Mouse (Mus musculus): ENCODE measurements at regions not wholly inside any gene's neighbourhood (a gene's known extent, or its start where the extent isn't known, plus 50 kb on each side); places are given as distances from the start of the nearest gene placed in this dataset.

DNA sequence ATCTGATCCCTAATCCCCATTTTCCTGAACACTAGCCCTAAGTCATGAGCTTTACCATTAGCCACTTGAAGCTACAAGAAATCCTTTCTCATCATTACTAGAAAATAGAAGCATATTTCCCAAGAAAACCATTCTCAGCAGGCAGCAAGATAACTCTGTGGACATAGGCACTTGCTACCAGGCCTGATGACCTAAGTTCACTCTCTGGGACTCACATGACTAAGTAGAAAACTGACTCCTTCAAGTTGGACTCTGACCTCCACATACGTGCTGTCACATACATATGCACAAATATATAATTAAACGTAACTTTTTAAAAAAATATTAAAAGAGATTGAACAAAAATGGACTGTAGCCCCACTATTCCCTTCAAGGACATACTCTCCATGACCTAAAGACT, 200.8 kb downstream of the Actr3 start:
- Histone ChIP-seq H3K9ac (ENCODE audit: low read depth, low read length) (no peak overlapping the region), H3K4me3 (ENCODE audit: low read depth, low read length) (no peak overlapping the region), H3K36me3 (ENCODE audit: control insufficient read depth, insufficient read depth) (no peaks in the 10 kb centered on the region), H3K4me2 (replicated peaks; ENCODE audit: low read depth) (no peak overlapping the region), H3K4me1 (replicated peaks; ENCODE audit: control insufficient read depth, insufficient read depth, low read length) (no peaks in the 10 kb centered on the region), H3K27me3 (replicated peaks; ENCODE audit: control insufficient read depth, insufficient read depth, low read length) (no peaks in the 10 kb centered on the region), H3K27ac (ENCODE audit: low read depth, low read length) (no peak overlapping the region), H3K9me3 (ENCODE audit: control insufficient read depth) (no peaks in the 10 kb centered on the region)
- WGBS: 59% methylated on average over 2 of the region's 2 CpGs
- no peak for TF ChIP-seq CTCF (IDR thresholded peaks at IDR 0.05; ENCODE audit: low read depth)
- ATAC-seq: peak; percentile 69

DNA sequence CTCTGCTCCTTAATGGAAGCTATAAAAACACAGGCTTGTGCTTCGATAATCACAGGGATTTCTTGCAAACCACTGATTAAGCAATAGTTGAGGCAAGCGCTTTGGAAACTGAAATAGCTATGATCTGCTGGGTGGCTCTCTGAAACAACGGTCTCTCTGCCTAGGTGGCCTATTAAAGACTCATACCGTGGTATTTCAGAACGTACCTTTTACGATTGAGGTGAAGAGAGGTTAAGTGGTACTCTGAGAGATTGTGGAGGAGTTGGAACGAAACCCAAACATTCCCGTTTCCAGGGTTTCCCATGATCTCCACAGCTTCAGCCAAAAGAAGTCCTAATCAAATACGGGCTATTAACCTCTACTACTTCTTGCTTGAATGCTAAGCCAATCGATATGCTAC, 212.2 kb downstream of the Actr3 start:
- no peak for TF ChIP-seq CTCF (IDR thresholded peaks at IDR 0.05; ENCODE audit: low read depth)
- ATAC-seq: no peak
- H3K36me3 ChIP-seq (ENCODE audit: control insufficient read depth, insufficient read depth): no peaks in the 10 kb centered on the region
- no peak overlapping the region for H3K27ac ChIP-seq (ENCODE audit: low read depth, low read length)
- no peak overlapping the region for H3K4me3 ChIP-seq (ENCODE audit: low read depth, low read length)
- no peak overlapping the region for H3K9ac ChIP-seq (ENCODE audit: low read depth, low read length)
- H3K27me3 ChIP-seq (replicated peaks; ENCODE audit: control insufficient read depth, insufficient read depth, low read length): no peaks in the 10 kb centered on the region
- H3K4me2 ChIP-seq (replicated peaks; ENCODE audit: low read depth): no peak overlapping the region
- H3K9me3 ChIP-seq (ENCODE audit: control insufficient read depth): no peaks in the 10 kb centered on the region
- H3K4me1 ChIP-seq (replicated peaks; ENCODE audit: control insufficient read depth, insufficient read depth, low read length): no peaks in the 10 kb centered on the region
- 76% methylated on average over 10 of the region's 10 CpGs for WGBS

DNA sequence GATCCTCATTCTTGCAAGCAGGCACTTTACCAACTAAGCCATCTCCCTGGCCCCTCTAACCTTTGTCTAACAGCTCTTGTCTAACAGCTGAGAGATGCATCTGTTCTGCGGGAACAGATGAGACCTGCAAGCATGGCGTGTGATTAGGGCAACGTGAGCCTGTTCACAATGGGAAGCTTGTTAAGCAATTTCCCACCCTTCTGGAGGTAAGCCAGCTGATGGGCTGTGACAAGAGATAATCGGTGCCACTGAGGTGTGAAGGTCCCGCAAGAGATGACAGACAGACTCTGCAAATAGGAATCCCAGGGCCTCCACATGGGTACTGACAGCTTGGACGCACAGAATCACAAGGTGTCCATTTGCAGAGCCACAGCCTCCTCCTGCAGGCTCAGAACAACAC, 219.3 kb downstream of the Actr3 start:
- Histone ChIP-seq H3K36me3 (ENCODE audit: control insufficient read depth, insufficient read depth) (no peaks in the 10 kb centered on the region), H3K9me3 (ENCODE audit: control insufficient read depth) (no peaks in the 10 kb centered on the region), H3K27ac (ENCODE audit: low read depth, low read length) (no peak overlapping the region), H3K27me3 (replicated peaks; ENCODE audit: control insufficient read depth, insufficient read depth, low read length) (no peaks in the 10 kb centered on the region), H3K4me2 (replicated peaks; ENCODE audit: low read depth) (no peak overlapping the region), H3K4me1 (replicated peaks; ENCODE audit: control insufficient read depth, insufficient read depth, low read length) (no peaks in the 10 kb centered on the region), H3K4me3 (ENCODE audit: low read depth, low read length) (no peak overlapping the region), H3K9ac (ENCODE audit: low read depth, low read length) (no peak overlapping the region)
- 80% methylated on average over 6 of the region's 6 CpGs for WGBS
- no peak for ATAC-seq
- no peak for TF ChIP-seq CTCF (IDR thresholded peaks at IDR 0.05; ENCODE audit: low read depth)

DNA sequence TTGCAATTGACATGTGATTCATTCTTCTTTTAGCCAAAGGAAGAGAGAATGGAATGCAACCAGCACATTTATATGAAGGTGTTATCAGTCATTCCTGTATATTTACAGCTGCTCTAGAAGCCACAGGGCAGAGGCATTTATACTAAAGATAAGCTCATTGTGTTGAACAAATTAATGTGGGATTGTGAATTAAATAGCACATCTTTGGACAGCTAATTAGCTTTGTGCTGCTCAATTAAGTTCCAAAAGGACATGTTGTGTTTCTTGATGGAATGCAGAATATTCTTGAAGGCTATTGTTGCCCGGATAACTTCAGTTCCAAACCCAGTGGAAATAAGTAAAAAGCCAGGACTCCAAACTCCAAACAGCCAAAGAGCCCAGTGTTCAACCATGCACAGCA, 248.4 kb downstream of the Actr3 start:
- WGBS: 92% methylated on average over 1 of the region's 1 CpGs
- H3K9ac ChIP-seq (ENCODE audit: low read depth, low read length): no peak overlapping the region
- TF ChIP-seq CTCF (IDR thresholded peaks at IDR 0.05; ENCODE audit: low read depth): no peak
- H3K4me2 ChIP-seq (replicated peaks; ENCODE audit: low read depth): no peak overlapping the region
- no peaks in the 10 kb centered on the region for H3K9me3 ChIP-seq (ENCODE audit: control insufficient read depth)
- H3K27ac ChIP-seq (ENCODE audit: low read depth, low read length): no peak overlapping the region
- no peak overlapping the region for H3K4me3 ChIP-seq (ENCODE audit: low read depth, low read length)
- H3K4me1 ChIP-seq (replicated peaks; ENCODE audit: control insufficient read depth, insufficient read depth, low read length): no peaks in the 10 kb centered on the region
- H3K36me3 ChIP-seq (ENCODE audit: control insufficient read depth, insufficient read depth): no peaks in the 10 kb centered on the region
- no peaks in the 10 kb centered on the region for H3K27me3 ChIP-seq (replicated peaks; ENCODE audit: control insufficient read depth, insufficient read depth, low read length)
- no peak for ATAC-seq

DNA sequence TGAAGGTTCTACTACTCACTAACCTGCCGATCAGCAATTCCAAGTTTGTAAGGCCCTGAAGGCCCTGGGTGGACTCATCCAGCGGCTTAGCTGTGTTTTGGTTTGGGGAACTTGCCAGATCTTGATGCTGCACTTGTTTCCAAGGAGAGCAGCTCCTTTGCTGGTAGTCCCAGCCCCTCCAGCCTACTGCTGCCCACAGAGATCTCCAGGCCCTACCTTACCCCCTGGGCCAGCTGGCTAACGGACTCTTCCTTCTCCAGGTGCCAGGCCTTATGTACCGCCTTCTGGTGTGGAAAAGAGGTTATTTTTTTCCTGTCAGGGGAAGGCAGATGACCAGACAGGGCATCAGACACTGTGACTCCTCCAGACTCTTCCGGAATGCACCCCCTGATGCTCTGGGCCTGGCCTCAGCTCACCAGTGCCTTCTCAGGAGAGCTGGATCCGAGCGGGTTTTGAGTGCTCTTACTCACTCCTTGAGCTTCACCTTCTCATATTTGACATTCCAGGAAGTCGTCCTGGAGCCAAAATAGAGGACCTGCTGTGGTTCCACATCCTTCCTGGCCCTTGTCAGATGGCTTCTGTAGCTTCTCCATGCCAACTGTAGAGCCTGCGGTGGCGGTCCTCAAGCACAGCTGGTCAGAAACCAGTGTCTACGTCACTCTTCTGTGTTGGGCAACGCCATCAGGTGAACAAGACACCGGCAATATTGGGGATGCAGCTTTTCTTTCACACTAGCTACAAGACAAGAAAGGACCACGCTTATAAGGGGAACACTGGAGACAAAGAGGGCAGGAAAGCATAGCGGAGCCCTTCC, 259.2 kb downstream of the Actr3 start:
- 89% methylated on average over 15 of the region's 15 CpGs for WGBS
- TF ChIP-seq CTCF (IDR thresholded peaks at IDR 0.05; ENCODE audit: low read depth): no peak
- no peaks in the 10 kb centered on the region for H3K4me1 ChIP-seq (replicated peaks; ENCODE audit: control insufficient read depth, insufficient read depth, low read length)
- no peak for ATAC-seq
- H3K36me3 ChIP-seq (ENCODE audit: control insufficient read depth, insufficient read depth): no peaks in the 10 kb centered on the region
- no peaks in the 10 kb centered on the region for H3K9me3 ChIP-seq (ENCODE audit: control insufficient read depth)
- H3K9ac ChIP-seq (ENCODE audit: low read depth, low read length): no peak overlapping the region
- no peak overlapping the region for H3K4me2 ChIP-seq (replicated peaks; ENCODE audit: low read depth)
- H3K4me3 ChIP-seq (ENCODE audit: low read depth, low read length): no peak overlapping the region
- H3K27ac ChIP-seq (ENCODE audit: low read depth, low read length): no peak overlapping the region
- no peaks in the 10 kb centered on the region for H3K27me3 ChIP-seq (replicated peaks; ENCODE audit: control insufficient read depth, insufficient read depth, low read length)

DNA sequence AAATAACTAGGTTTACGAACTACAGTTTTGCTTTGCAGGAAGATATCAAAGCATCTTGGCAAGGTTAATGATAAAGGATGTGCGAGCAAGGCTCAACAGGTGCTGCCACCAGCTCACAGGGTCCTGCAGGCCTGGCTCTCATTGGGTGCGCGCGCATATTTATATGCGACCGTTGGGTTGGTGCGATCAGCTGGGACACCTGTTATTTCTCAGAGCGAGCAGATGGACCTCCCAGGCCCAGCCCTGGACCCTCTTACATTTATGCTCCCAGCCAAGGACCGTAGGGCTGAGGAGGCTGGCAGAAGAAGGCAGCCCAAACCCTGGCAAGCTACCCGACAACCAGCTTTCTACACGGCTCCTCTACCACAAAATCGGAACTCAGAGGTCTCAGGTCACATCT, 260.8 kb downstream of the Actr3 start:
- no peak for TF ChIP-seq CTCF (IDR thresholded peaks at IDR 0.05; ENCODE audit: low read depth)
- H3K27ac ChIP-seq (ENCODE audit: low read depth, low read length): no peak overlapping the region
- H3K9me3 ChIP-seq (ENCODE audit: control insufficient read depth): no peaks in the 10 kb centered on the region
- H3K4me3 ChIP-seq (ENCODE audit: low read depth, low read length): no peak overlapping the region
- WGBS: 90% methylated on average over 13 of the region's 13 CpGs
- H3K4me1 ChIP-seq (replicated peaks; ENCODE audit: control insufficient read depth, insufficient read depth, low read length): no peaks in the 10 kb centered on the region
- no peak overlapping the region for H3K4me2 ChIP-seq (replicated peaks; ENCODE audit: low read depth)
- H3K36me3 ChIP-seq (ENCODE audit: control insufficient read depth, insufficient read depth): no peaks in the 10 kb centered on the region
- H3K27me3 ChIP-seq (replicated peaks; ENCODE audit: control insufficient read depth, insufficient read depth, low read length): no peaks in the 10 kb centered on the region
- ATAC-seq: no peak
- no peak overlapping the region for H3K9ac ChIP-seq (ENCODE audit: low read depth, low read length)
